Mouse (Mus musculus): ENCODE measurements around the gene Rftn1. TPM values are rescaled to one million over a fixed set of nuclear protein-coding genes. Genes with fewer than 3 reads are reported as not detected.

Rftn1 gene
- polyA plus RNA-seq, 1 experiment = 18.6 TPM

GRCm38 (mm10) chr17:50037416-50037815, 153.1 kb downstream of the Rftn1 start:
- Histone ChIP-seq H3K27me3 (replicated peaks; ENCODE audit: control insufficient read depth, insufficient read depth, low read length) (no peaks in the 10 kb centered on the region), H3K4me1 (ENCODE audit: control insufficient read depth, insufficient read depth, low read length) (no peaks in the 10 kb centered on the region), H3K27ac (ENCODE audit: insufficient read depth, low read depth, low read length) (no peak overlapping the region), H3K4me3 (ENCODE audit: insufficient read depth, low read depth, low read length) (no peak overlapping the region), H3K36me3 (ENCODE audit: control insufficient read depth, insufficient read depth, low read length) (no peaks in the 10 kb centered on the region)
- DNase-seq = no peak
- 89% methylated on average over 4 of the region's 4 CpGs for WGBS
- TF ChIP-seq POLR2A (IDR thresholded peaks at IDR 0.05; ENCODE audit: low read depth, low read length) = no peak
- TF ChIP-seq CTCF (conservative IDR thresholded peaks at IDR 0.05; ENCODE audit: insufficient read depth, insufficient read length, low read depth, low read length) = no peak

GRCm38 (mm10) chr17:50036751-50037385, 153.6 kb downstream of the Rftn1 start:
- no peaks in the 10 kb centered on the region for H3K27me3 ChIP-seq (replicated peaks; ENCODE audit: control insufficient read depth, insufficient read depth, low read length)
- H3K4me3 ChIP-seq (ENCODE audit: insufficient read depth, low read depth, low read length) = no peak overlapping the region
- no peaks in the 10 kb centered on the region for H3K4me1 ChIP-seq (ENCODE audit: control insufficient read depth, insufficient read depth, low read length)
- H3K36me3 ChIP-seq (ENCODE audit: control insufficient read depth, insufficient read depth, low read length) = no peaks in the 10 kb centered on the region
- WGBS = 90% methylated on average over 14 of the region's 14 CpGs
- DNase-seq = no peak
- H3K27ac ChIP-seq (ENCODE audit: insufficient read depth, low read depth, low read length) = no peak overlapping the region
- TF ChIP-seq POLR2A (IDR thresholded peaks at IDR 0.05; ENCODE audit: low read depth, low read length) = no peak
- TF ChIP-seq CTCF (conservative IDR thresholded peaks at IDR 0.05; ENCODE audit: insufficient read depth, insufficient read length, low read depth, low read length) = no peak

- WGBS = 55% methylated on average over 6 of the region's 6 CpGs
- DNase-seq = peak; percentile 35
- no peaks in the 10 kb centered on the region for H3K4me1 ChIP-seq (ENCODE audit: control insufficient read depth, insufficient read depth, low read length)
These were observed 156.8 kb downstream of the Rftn1 start for GRCm38 (mm10) chr17:50033698-50034097.

GRCm38 (mm10) chr17:50031548-50032491, 158.7 kb downstream of the Rftn1 start:
- Histone ChIP-seq H3K4me1 (ENCODE audit: control insufficient read depth, insufficient read depth, low read length) (no peaks in the 10 kb centered on the region), H3K27me3 (replicated peaks; ENCODE audit: control insufficient read depth, insufficient read depth, low read length) (no peaks in the 10 kb centered on the region), H3K27ac (ENCODE audit: insufficient read depth, low read depth, low read length) (no peak overlapping the region), H3K36me3 (ENCODE audit: control insufficient read depth, insufficient read depth, low read length) (no peaks in the 10 kb centered on the region), H3K4me3 (ENCODE audit: insufficient read depth, low read depth, low read length) (no peak overlapping the region)
- whole genome bisulfite sequencing = 85% methylated on average over 13 of the region's 13 CpGs
- TF ChIP-seq POLR2A (IDR thresholded peaks at IDR 0.05; ENCODE audit: low read depth, low read length) = no peak
- no peak for TF ChIP-seq CTCF (conservative IDR thresholded peaks at IDR 0.05; ENCODE audit: insufficient read depth, insufficient read length, low read depth, low read length)
- DNase-seq = no peak

More at GRCm38 (mm10) chr17:50033698-50034097, 156.8 kb downstream of the Rftn1 start:
- TF ChIP-seq CTCF (conservative IDR thresholded peaks at IDR 0.05; ENCODE audit: insufficient read depth, insufficient read length, low read depth, low read length) (no peak), POLR2A (IDR thresholded peaks at IDR 0.05; ENCODE audit: low read depth, low read length) (no peak)
- no peak overlapping the region for H3K4me3 ChIP-seq (ENCODE audit: insufficient read depth, low read depth, low read length)
- no peaks in the 10 kb centered on the region for H3K36me3 ChIP-seq (ENCODE audit: control insufficient read depth, insufficient read depth, low read length)
- H3K27ac ChIP-seq (ENCODE audit: insufficient read depth, low read depth, low read length) = no peak overlapping the region
- no peaks in the 10 kb centered on the region for H3K27me3 ChIP-seq (replicated peaks; ENCODE audit: control insufficient read depth, insufficient read depth, low read length)

- H3K27me3 ChIP-seq (replicated peaks; ENCODE audit: control insufficient read depth, insufficient read depth, low read length) = no peaks in the 10 kb centered on the region
- no peaks in the 10 kb centered on the region for H3K36me3 ChIP-seq (ENCODE audit: control insufficient read depth, insufficient read depth, low read length)
These were observed 164.8 kb downstream of the Rftn1 start for GRCm38 (mm10) chr17:50025651-50026050.

GRCm38 (mm10) chr17:50025173-50025626, 165.3 kb downstream of the Rftn1 start:
- WGBS = 39% methylated on average over 4 of the region's 4 CpGs
- H3K4me3 ChIP-seq (ENCODE audit: insufficient read depth, low read depth, low read length) = no peak overlapping the region
- peak; percentile 14 for DNase-seq
- no peaks in the 10 kb centered on the region for H3K36me3 ChIP-seq (ENCODE audit: control insufficient read depth, insufficient read depth, low read length)
- no peaks in the 10 kb centered on the region for H3K4me1 ChIP-seq (ENCODE audit: control insufficient read depth, insufficient read depth, low read length)
- TF ChIP-seq CTCF (conservative IDR thresholded peaks at IDR 0.05; ENCODE audit: insufficient read depth, insufficient read length, low read depth, low read length) (no peak), POLR2A (IDR thresholded peaks at IDR 0.05; ENCODE audit: low read depth, low read length) (no peak)
- no peak overlapping the region for H3K27ac ChIP-seq (ENCODE audit: insufficient read depth, low read depth, low read length)
- H3K27me3 ChIP-seq (replicated peaks; ENCODE audit: control insufficient read depth, insufficient read depth, low read length) = no peaks in the 10 kb centered on the region

More at GRCm38 (mm10) chr17:50025651-50026050, 164.8 kb downstream of the Rftn1 start:
- no peak for DNase-seq
- H3K4me1 ChIP-seq (ENCODE audit: control insufficient read depth, insufficient read depth, low read length) = no peaks in the 10 kb centered on the region
- H3K4me3 ChIP-seq (ENCODE audit: insufficient read depth, low read depth, low read length) = no peak overlapping the region
- WGBS = 71% methylated on average over 1 of the region's 1 CpGs
- TF ChIP-seq POLR2A (IDR thresholded peaks at IDR 0.05; ENCODE audit: low read depth, low read length) (no peak), CTCF (conservative IDR thresholded peaks at IDR 0.05; ENCODE audit: insufficient read depth, insufficient read length, low read depth, low read length) (no peak)
- no peak overlapping the region for H3K27ac ChIP-seq (ENCODE audit: insufficient read depth, low read depth, low read length)

GRCm38 (mm10) chr17:50021400-50021799, 169.1 kb downstream of the Rftn1 start:
- DNase-seq = no peak
- H3K27ac ChIP-seq (ENCODE audit: insufficient read depth, low read depth, low read length) = no peak overlapping the region
- no peaks in the 10 kb centered on the region for H3K36me3 ChIP-seq (ENCODE audit: control insufficient read depth, insufficient read depth, low read length)
- no peak overlapping the region for H3K4me3 ChIP-seq (ENCODE audit: insufficient read depth, low read depth, low read length)
- H3K27me3 ChIP-seq (replicated peaks; ENCODE audit: control insufficient read depth, insufficient read depth, low read length) = no peaks in the 10 kb centered on the region
- 68% methylated on average over 4 of the region's 4 CpGs for WGBS
- no peaks in the 10 kb centered on the region for H3K4me1 ChIP-seq (ENCODE audit: control insufficient read depth, insufficient read depth, low read length)
- no peak for TF ChIP-seq CTCF (conservative IDR thresholded peaks at IDR 0.05; ENCODE audit: insufficient read depth, insufficient read length, low read depth, low read length)
- TF ChIP-seq POLR2A (IDR thresholded peaks at IDR 0.05; ENCODE audit: low read depth, low read length) = no peak
